Mouse (Mus musculus): ENCODE data around the gene Tnfrsf25. TPM values are rescaled to one million over a fixed set of nuclear protein-coding genes. Genes with fewer than 3 reads are reported as not detected.

Tnfrsf25 gene
- total and polyA plus RNA-seq, 3 experiments: not detected

- ATAC-seq (ENCODE audit: extremely low read depth, insufficient number of reproducible peaks, low FRiP score, poor library complexity, severe bottlenecking) (no peak), DNase-seq (ENCODE audit: low spot score) (no peak)
- H3K4me3 ChIP-seq (ENCODE audit: low read depth, low read length): no peak overlapping the region
- peaks cover 34% of the 10 kb centered on the region for H3K4me1 ChIP-seq (ENCODE audit: insufficient read depth, low read depth, low read length)
- no peaks in the 10 kb centered on the region for H3K36me3 ChIP-seq (replicated peaks)
- TF ChIP-seq CTCF (IDR thresholded peaks at IDR 0.05; ENCODE audit: low read depth, low read length) (no peak), TAL1 (conservative IDR thresholded peaks at IDR 0.05; ENCODE audit: low read depth, low read length) (no peak), POLR2AphosphoS5 (IDR thresholded peaks at IDR 0.05; ENCODE audit: insufficient replicate concordance, low read depth, low read length) (no peak), GATA2 (IDR thresholded peaks at IDR 0.05; ENCODE audit: borderline replicate concordance, low read depth, low read length) (no peak), GATA1 (IDR thresholded peaks at IDR 0.05; ENCODE audit: borderline replicate concordance, low read length) (no peak)
- no peaks in the 10 kb centered on the region; the same call in 1 of the 2 replicates for H3K9me3 ChIP-seq (replicated peaks)
- peaks cover 53% of the 10 kb centered on the region for H3K27me3 ChIP-seq (ENCODE audit: insufficient read depth, low read length)
Measured at GRCm38 (mm10) chr4:152088133-152088532, 27.6 kb upstream of the Tnfrsf25 start.

- no peak for DNase-seq (ENCODE audit: low spot score)
- no peak for ATAC-seq (ENCODE audit: extremely low read depth, insufficient number of reproducible peaks, low FRiP score, poor library complexity, severe bottlenecking)
- TF ChIP-seq GATA1 (IDR thresholded peaks at IDR 0.05; ENCODE audit: borderline replicate concordance, low read length): no peak
- no peak for TF ChIP-seq TAL1 (conservative IDR thresholded peaks at IDR 0.05; ENCODE audit: low read depth, low read length)
- TF ChIP-seq GATA2 (IDR thresholded peaks at IDR 0.05; ENCODE audit: borderline replicate concordance, low read depth, low read length): no peak
- TF ChIP-seq POLR2AphosphoS5 (IDR thresholded peaks at IDR 0.05; ENCODE audit: insufficient replicate concordance, low read depth, low read length): no peak
- no peak for TF ChIP-seq CTCF (IDR thresholded peaks at IDR 0.05; ENCODE audit: low read depth, low read length)
- no peak overlapping the region for H3K4me3 ChIP-seq (ENCODE audit: low read depth, low read length)
- H3K9me3 ChIP-seq (replicated peaks): no peaks in the 10 kb centered on the region; the same call in 1 of the 2 replicates
- no peaks in the 10 kb centered on the region for H3K36me3 ChIP-seq (replicated peaks)
- peaks cover 50% of the 10 kb centered on the region for H3K27me3 ChIP-seq (ENCODE audit: insufficient read depth, low read length)
- H3K4me1 ChIP-seq (ENCODE audit: insufficient read depth, low read depth, low read length): peaks cover 39% of the 10 kb centered on the region
Measured at GRCm38 (mm10) chr4:152088556-152089120, 27.1 kb upstream of the Tnfrsf25 start.

GRCm38 (mm10) chr4:152090191-152090590 is 25.5 kb upstream of the Tnfrsf25 start:
- Histone ChIP-seq H3K4me3 (ENCODE audit: low read depth, low read length) (no peak overlapping the region), H3K36me3 (replicated peaks) (no peaks in the 10 kb centered on the region), H3K4me1 (ENCODE audit: insufficient read depth, low read depth, low read length) (peaks cover 45% of the 10 kb centered on the region), H3K9me3 (replicated peaks) (no peaks in the 10 kb centered on the region; the same call in 1 of the 2 replicates), H3K27me3 (ENCODE audit: insufficient read depth, low read length) (peaks cover 39% of the 10 kb centered on the region)
- no peak for TF ChIP-seq POLR2AphosphoS5 (IDR thresholded peaks at IDR 0.05; ENCODE audit: insufficient replicate concordance, low read depth, low read length)
- no peak for TF ChIP-seq GATA2 (IDR thresholded peaks at IDR 0.05; ENCODE audit: borderline replicate concordance, low read depth, low read length)
- no peak for TF ChIP-seq TAL1 (conservative IDR thresholded peaks at IDR 0.05; ENCODE audit: low read depth, low read length)
- no peak for TF ChIP-seq GATA1 (IDR thresholded peaks at IDR 0.05; ENCODE audit: borderline replicate concordance, low read length)
- no peak for TF ChIP-seq CTCF (IDR thresholded peaks at IDR 0.05; ENCODE audit: low read depth, low read length)
- no peak for DNase-seq (ENCODE audit: low spot score)
- ATAC-seq (ENCODE audit: extremely low read depth, insufficient number of reproducible peaks, low FRiP score, poor library complexity, severe bottlenecking): no peak

GRCm38 (mm10) chr4:152092751-152093293 is 22.9 kb upstream of the Tnfrsf25 start:
- Histone ChIP-seq H3K27me3 (ENCODE audit: insufficient read depth, low read length) (peaks cover 23% of the 10 kb centered on the region), H3K4me3 (ENCODE audit: low read depth, low read length) (peak overlapping the region; percentile 42; the same call in 1 of the 2 replicates), H3K4me1 (ENCODE audit: insufficient read depth, low read depth, low read length) (peaks cover 41% of the 10 kb centered on the region), H3K9me3 (replicated peaks) (no peaks in the 10 kb centered on the region), H3K36me3 (replicated peaks) (no peaks in the 10 kb centered on the region)
- TF ChIP-seq TAL1 (conservative IDR thresholded peaks at IDR 0.05; ENCODE audit: low read depth, low read length) (no peak), GATA1 (IDR thresholded peaks at IDR 0.05; ENCODE audit: borderline replicate concordance, low read length) (no peak)
- peak; percentile 50 for ATAC-seq (ENCODE audit: extremely low read depth, insufficient number of reproducible peaks, low FRiP score, poor library complexity, severe bottlenecking)
- peak; percentile 73 for DNase-seq (ENCODE audit: low spot score)

- no peak overlapping the region for H3K4me3 ChIP-seq (ENCODE audit: low read depth, low read length)
- peaks cover 13% of the 10 kb centered on the region; the same call in 1 of the 2 replicates for H3K27me3 ChIP-seq (ENCODE audit: insufficient read depth, low read length)
- ATAC-seq (ENCODE audit: extremely low read depth, insufficient number of reproducible peaks, low FRiP score, poor library complexity, severe bottlenecking) (no peak), DNase-seq (ENCODE audit: low spot score) (no peak)
- no peaks in the 10 kb centered on the region for H3K9me3 ChIP-seq (replicated peaks)
- H3K4me1 ChIP-seq (ENCODE audit: insufficient read depth, low read depth, low read length): peaks cover 37% of the 10 kb centered on the region
- no peak for TF ChIP-seq POLR2AphosphoS5 (IDR thresholded peaks at IDR 0.05; ENCODE audit: insufficient replicate concordance, low read depth, low read length)
- TF ChIP-seq GATA1 (IDR thresholded peaks at IDR 0.05; ENCODE audit: borderline replicate concordance, low read length): no peak
- TF ChIP-seq TAL1 (conservative IDR thresholded peaks at IDR 0.05; ENCODE audit: low read depth, low read length): no peak
- no peak for TF ChIP-seq GATA2 (IDR thresholded peaks at IDR 0.05; ENCODE audit: borderline replicate concordance, low read depth, low read length)
- no peak for TF ChIP-seq CTCF (IDR thresholded peaks at IDR 0.05; ENCODE audit: low read depth, low read length)
- H3K36me3 ChIP-seq (replicated peaks): no peaks in the 10 kb centered on the region
Measured at GRCm38 (mm10) chr4:152094233-152094632, 21.5 kb upstream of the Tnfrsf25 start.

- peaks cover 10% of the 10 kb centered on the region; the same call in 1 of the 2 replicates for H3K27me3 ChIP-seq (ENCODE audit: insufficient read depth, low read length)
- no peaks in the 10 kb centered on the region for H3K9me3 ChIP-seq (replicated peaks)
- ATAC-seq (ENCODE audit: extremely low read depth, insufficient number of reproducible peaks, low FRiP score, poor library complexity, severe bottlenecking) (peak; percentile 84), DNase-seq (ENCODE audit: low spot score) (peak; percentile 74)
- no peak for TF ChIP-seq TAL1 (conservative IDR thresholded peaks at IDR 0.05; ENCODE audit: low read depth, low read length)
- peak; percentile 87 for TF ChIP-seq CTCF (IDR thresholded peaks at IDR 0.05; ENCODE audit: low read depth, low read length)
- peaks cover 37% of the 10 kb centered on the region for H3K4me1 ChIP-seq (ENCODE audit: insufficient read depth, low read depth, low read length)
- H3K36me3 ChIP-seq (replicated peaks): no peaks in the 10 kb centered on the region
- H3K4me3 ChIP-seq (ENCODE audit: low read depth, low read length): no peak overlapping the region
Measured at GRCm38 (mm10) chr4:152095937-152096910, 19.5 kb upstream of the Tnfrsf25 start.
